Mouse (Mus musculus) bone marrow, adult 2 months (tissue): ENCODE data around the gene Gjc1. TPM values are rescaled to one million over a fixed set of nuclear protein-coding genes. Genes with fewer than 3 reads are reported as not detected.

Source experiments
- H3K27ac ChIP-seq: fragments of 200-500 bp; 2 replicates; pipeline ENCODE4 v1.5.1; 2012; ENCODE audit warnings: low read depth, mild to moderate bottlenecking, control low read depth, inconsistent platforms, low read length; ENCODE audit not compliant: control insufficient read depth, poor library complexity, insufficient read depth
- H3K4me1 ChIP-seq: fragments of 200-500 bp; 2 replicates; pipeline ENCODE4 v1.6.1; 2011; ENCODE audit warnings: low read length; ENCODE audit not compliant: control insufficient read depth, insufficient read depth
- H3K4me3 ChIP-seq: fragments of 200-500 bp; replicated peaks from 2 replicates; pipeline ENCODE3; 2011; ENCODE audit warnings: mild to moderate bottlenecking, low read depth, low read length, control low read depth; ENCODE audit not compliant: control insufficient read depth
- CTCF ChIP-seq: fragments of 200-500 bp; IDR thresholded peaks from 2 replicates; pipeline ENCODE4 v1.5.1; 2011; ENCODE audit warnings: low read length, control low read depth; ENCODE audit not compliant: control insufficient read depth, insufficient read depth
- POLR2A ChIP-seq: fragments of 200-500 bp; IDR thresholded peaks from 2 replicates; pipeline ENCODE4 v1.6.1; 2011; ENCODE audit warnings: low read depth, mild to moderate bottlenecking, control low read depth, low read length, borderline replicate concordance; ENCODE audit not compliant: control insufficient read depth
- WGBS: fragments of 180-500 bp; shearing (Covaris S2); methylation state at CpG from one replicate; pipeline ENCODE4 v1.1.7; 2018; 5-methylcytosine and 5-hydroxymethylcytosine counted together
- polyA plus RNA-seq: library from polyadenylated mRNA; stranded (reverse); fragments of >200 nt; gene quantifications from 2 replicates; pipeline ENCODE4 v1.2.4, GENCODE M21; 2011; ENCODE audit warnings: low replicate concordance; ENCODE audit not compliant: missing spikeins, insufficient read depth, insufficient read length

The Gjc1 gene
- polyA plus RNA-seq, 1 experiment, result 3.4 TPM

DNA sequence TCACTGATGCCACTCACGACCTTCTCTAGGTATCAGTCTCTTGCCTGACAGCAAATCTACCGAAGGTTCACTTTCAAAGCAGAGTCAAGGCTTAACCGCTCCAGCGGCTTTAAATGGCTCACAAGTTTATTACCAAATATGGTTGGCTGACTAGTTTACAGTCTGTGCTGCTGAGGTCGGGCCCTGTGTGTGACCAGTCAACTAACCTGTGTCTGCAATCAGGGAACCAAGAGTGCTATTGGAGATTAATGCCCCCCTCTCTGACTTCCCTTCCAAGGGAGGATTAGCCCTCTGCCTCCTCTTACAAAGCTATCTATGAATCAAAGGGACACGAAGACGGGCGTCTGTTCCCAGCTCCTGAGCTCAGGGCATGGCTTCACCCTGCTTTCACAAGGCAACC, 25.3 kb downstream of the Gjc1 start:
- WGBS, result 82% methylated on average over 8 of the region's 8 CpGs

DNA sequence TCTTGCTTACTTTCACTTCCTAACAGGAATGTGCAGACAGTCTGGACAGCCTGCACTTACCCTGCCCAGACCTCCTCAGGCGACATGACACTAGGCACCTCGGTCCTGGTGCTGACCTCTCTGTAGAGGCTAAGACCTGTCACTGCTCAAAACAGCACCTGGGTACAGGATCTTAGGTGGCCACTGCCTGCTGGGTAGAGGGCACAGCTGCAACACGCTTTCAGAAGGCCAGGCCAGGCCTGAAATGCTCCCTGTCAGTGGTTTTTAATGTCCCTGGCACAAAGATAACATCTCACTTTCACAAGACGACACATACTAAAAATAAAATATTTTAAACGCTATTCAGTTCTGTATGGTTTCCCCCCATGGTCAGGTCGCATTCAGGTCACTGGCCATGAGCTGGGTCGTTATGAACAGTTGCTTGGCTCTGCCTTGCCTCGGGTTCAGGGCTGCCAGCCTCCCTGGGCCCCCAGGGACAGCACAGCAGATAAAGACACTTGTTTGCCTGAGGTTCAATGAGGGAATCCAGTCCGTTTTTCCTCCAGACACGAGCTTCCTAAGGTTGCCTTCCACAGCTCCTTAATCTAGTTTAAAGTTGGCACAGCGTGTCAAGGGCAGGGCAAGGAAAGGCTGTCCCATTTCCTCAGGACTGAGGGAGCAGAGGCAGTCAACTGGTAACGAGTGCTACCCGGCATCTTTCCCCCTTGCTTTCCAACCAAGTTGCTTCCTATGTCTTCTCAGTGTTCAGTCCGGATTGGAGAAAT, 27.6 kb downstream of the Gjc1 start:
- no peaks in the 10 kb centered on the region for H3K4me1 ChIP-seq
- TF ChIP-seq CTCF (no peak), POLR2A (no peak)
- 46% methylated on average over 14 of the region's 14 CpGs for WGBS
- no peak overlapping the region for H3K4me3 ChIP-seq
- no peak overlapping the region for H3K27ac ChIP-seq

More for the DNA sequence above, 25.3 kb downstream of the Gjc1 start:
- H3K4me1 ChIP-seq, result no peaks in the 10 kb centered on the region
- TF ChIP-seq CTCF, result no peak
- TF ChIP-seq POLR2A, result no peak
- H3K27ac ChIP-seq, result no peak overlapping the region
- H3K4me3 ChIP-seq, result no peak overlapping the region

DNA sequence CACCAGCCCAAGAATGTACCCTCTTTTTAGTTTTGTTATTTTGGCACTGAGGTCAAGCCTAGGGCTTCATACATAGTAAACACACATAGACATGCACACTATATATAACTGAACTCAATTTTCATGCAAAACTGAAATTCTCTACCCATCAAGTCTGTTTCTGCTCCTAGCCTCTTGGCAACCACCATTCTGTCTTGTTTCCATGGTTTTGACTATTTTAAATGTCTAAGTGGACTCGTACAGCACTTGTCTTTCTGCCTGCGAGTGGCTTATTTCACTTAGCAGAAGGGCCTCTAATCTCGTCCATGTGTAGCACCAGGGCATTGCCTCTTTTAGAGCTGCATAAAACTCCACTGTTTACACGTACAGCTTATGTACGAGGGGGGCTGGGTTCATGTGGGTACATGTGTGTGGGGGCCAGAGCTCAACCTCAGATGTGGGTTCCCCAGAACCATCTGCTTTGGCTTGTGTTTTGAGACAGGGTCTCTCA, 31.8 kb downstream of the Gjc1 start:
- 77% methylated on average over 5 of the region's 5 CpGs for WGBS
- TF ChIP-seq POLR2A, result no peak
- TF ChIP-seq CTCF, result no peak
- Histone ChIP-seq H3K4me1 (no peaks in the 10 kb centered on the region; the same call in 1 of the 2 replicates), H3K27ac (no peak overlapping the region), H3K4me3 (no peak overlapping the region)

GRCm38 (mm10) chr11:102783443-102783842, 36.1 kb downstream of the Gjc1 start:
- 66% methylated on average over 7 of the region's 7 CpGs for WGBS
- Histone ChIP-seq H3K4me1 (peaks cover 2% of the 10 kb centered on the region), H3K27ac (no peak overlapping the region), H3K4me3 (no peak overlapping the region)
- no peak for TF ChIP-seq POLR2A
- TF ChIP-seq CTCF, result no peak

GRCm38 (mm10) chr11:102781523-102781922, 38.0 kb downstream of the Gjc1 start:
- H3K27ac ChIP-seq, result no peak overlapping the region
- no peak for TF ChIP-seq POLR2A
- no peak for TF ChIP-seq CTCF
- 74% methylated on average over 4 of the region's 4 CpGs for WGBS
- peaks cover 2% of the 10 kb centered on the region for H3K4me1 ChIP-seq
- no peak overlapping the region for H3K4me3 ChIP-seq

- no peak for TF ChIP-seq CTCF
- TF ChIP-seq POLR2A, result no peak
- H3K4me1 ChIP-seq, result peaks cover 2% of the 10 kb centered on the region
- WGBS, result 70% methylated on average over 10 of the region's 10 CpGs
Measured at GRCm38 (mm10) chr11:102780986-102781351, 38.5 kb downstream of the Gjc1 start.

DNA sequence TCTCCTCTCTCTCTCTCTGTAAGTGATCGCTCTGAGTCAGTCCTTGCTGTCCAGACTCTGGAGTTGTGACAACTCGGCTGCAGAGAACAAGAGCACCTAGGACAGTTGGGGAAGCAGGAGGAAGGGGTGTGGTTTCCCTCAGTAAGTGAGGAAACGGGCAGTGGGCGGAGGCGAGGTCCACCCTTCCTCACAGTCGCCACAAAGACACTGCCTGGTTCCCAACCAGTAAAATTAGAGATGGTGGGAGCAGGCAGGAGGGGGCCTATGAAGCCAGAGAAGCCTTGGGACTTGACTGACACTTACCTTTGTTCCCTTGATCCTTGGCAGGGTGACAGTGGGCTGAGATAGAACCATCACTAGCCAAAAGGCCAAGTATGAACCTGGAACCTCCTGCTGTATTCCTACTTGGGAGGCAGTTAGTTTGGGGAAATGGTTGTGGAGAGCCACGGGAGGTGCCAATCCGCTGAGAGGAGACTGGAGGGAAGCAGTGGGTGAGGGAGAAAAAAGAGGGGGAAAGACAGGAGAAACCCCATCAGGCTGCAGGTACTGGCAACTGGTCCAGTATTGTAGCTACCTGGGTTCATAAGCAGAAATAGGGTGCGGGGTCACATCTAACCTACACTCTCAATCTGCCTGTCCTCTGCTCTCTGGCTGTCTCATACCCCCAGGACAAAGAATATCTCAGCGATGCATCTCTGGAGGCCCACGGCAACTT, 39.1 kb downstream of the Gjc1 start:
- H3K4me3 ChIP-seq, result no peak overlapping the region
- WGBS, result 25% methylated on average over 11 of the region's 11 CpGs
- no peak overlapping the region; the same call in 1 of the 2 replicates for H3K27ac ChIP-seq
- H3K4me1 ChIP-seq, result peaks cover 2% of the 10 kb centered on the region
- no peak for TF ChIP-seq CTCF
- no peak for TF ChIP-seq POLR2A

More at GRCm38 (mm10) chr11:102780986-102781351, 38.5 kb downstream of the Gjc1 start:
- no peak overlapping the region for H3K27ac ChIP-seq
- H3K4me3 ChIP-seq, result no peak overlapping the region

GRCm38 (mm10) chr11:102779824-102780223, 39.7 kb downstream of the Gjc1 start:
- WGBS, result 38% methylated on average over 7 of the region's 7 CpGs
- Histone ChIP-seq H3K4me3 (no peak overlapping the region), H3K4me1 (peaks cover 2% of the 10 kb centered on the region), H3K27ac (no peak overlapping the region)
- no peak for TF ChIP-seq POLR2A
